Mouse (Mus musculus) CD4-positive helper T cell, adult 2 months (primary cell): ENCODE results near the gene Chrdl1.

Experiments
- DNase-seq: peaks from one replicate; pipeline ENCODE4 v3.0.0-alpha.2; 2012; ENCODE audit warnings: low read depth, missing footprints, low spot score

The Chrdl1 gene

DNA sequence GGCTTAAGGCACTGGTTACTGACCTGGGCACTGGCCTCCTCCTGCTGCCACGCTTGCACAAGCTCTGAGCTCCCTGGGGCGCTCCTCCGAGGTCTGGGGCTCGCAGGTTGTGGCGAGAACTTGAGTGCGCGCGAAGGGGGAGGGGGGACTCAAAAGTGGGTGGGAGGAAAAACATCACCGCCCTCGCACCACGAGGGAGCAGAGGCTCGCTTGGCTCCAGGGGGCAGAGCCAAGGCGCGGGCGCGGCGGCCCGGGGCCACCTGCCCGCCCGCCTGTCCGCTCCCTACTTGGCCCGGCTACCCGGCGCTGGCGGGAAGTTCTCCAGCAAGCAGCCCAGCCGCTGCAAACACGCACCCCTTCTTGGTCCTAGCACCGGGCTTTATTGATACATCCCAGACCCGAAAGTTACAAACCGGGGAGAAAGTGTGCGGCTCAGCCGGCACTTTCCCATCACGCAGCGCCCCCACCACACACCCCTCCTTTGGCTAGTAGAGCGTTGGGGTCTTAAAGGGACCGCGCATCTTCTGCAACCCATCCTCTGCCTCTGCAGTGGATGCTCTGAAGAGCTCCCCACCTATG, at the start of gene Chrdl1:
Chrdl1 (minus strand) TSS at position 472 of the 579 bp plus-strand sequence.
- peak; percentile 0 for DNase-seq

DNA sequence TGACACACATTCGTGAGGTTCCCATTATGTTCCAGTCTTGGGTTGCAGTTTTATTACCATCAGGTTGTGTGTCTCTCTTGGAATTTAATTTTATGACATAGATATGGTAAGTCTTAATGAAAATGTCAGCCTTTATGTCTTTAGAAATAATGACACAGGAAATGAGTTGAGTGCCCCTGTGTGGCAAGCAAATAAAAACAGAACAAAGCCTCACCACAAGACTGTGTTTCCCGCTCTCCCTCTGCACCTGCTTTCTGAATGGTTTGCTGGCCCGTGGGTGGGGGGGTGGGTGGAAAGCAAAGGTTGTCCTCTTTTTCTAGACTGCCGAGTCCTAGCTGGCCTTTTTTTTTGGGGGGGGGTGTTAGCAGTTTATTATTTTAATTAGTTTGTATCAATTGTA, 48.6 kb upstream of the Chrdl1 start:
- no peak for DNase-seq

DNA sequence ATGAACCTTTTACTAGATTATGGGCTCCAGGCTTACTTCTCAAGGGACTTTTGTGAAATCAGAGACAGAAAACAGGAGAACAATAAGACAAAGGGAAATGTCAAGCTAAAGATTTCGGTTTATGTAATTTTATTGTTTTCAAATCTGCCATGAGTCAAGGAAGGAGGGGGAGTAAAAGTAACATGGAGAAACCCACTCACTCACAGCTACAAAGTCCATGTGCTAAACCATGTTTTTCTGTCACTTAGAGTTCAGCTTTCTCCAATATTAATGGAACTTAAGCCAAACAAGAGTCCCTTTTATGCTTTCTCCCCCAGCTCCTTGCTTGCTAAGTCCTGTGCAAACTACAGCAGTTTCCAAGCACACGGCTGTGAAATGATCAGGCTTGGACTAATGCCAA, 10.5 kb upstream of the Chrdl1 start:
- no peak for DNase-seq

DNA sequence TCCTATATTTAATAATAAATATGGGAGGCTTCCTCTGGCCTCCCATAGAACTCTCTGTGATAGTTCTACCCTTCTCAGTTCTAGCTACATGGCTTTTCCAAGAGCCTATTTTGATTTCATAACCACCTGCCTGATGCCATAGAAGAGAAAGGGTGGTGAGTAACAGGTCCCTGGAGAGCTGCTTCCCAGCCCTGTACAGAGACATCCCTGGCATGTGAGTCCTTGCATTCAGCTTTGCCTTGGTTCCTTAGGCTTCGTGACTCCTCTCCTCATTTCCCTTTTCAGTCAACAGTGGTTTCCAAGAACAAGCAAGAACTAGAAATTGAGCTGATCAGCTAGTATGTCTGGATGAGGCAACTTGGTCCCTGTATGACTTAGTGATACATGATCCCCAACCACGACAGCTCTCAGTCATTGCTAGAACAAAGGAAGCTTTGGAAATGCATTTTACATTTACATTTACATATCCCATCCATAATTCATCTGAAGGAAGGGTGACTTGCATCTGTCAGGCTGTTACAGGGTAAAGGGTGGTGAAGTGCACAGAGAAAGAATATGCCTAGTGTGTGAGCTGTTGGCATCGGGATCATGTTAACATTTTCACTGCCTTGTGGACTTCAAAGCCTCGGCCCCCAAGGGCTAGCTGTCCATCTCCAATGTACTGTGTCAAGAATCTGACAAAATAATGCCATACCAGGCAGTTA, 27.7 kb downstream of the Chrdl1 start:
- no peak for DNase-seq

DNA sequence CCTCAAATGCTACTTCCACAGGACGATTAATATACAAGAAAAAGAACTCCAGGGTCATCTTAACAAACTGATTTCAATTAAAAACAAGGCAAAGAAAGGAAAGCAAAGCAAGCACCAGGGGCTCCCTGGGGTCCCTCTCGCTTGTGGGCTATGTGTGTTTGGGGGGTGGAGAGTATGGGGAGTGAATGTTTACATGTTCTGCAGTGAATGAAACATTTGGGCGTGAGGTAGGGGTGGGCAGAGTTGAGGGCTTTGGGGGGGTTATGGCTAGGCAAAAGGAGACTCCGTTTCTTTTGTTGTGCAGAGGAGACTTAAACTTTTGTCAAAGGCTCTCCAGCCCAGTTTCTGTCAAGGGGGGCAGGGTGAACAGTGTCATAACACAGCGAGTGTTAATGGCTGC, 46.8 kb downstream of the Chrdl1 start:
- no peak for DNase-seq

DNA sequence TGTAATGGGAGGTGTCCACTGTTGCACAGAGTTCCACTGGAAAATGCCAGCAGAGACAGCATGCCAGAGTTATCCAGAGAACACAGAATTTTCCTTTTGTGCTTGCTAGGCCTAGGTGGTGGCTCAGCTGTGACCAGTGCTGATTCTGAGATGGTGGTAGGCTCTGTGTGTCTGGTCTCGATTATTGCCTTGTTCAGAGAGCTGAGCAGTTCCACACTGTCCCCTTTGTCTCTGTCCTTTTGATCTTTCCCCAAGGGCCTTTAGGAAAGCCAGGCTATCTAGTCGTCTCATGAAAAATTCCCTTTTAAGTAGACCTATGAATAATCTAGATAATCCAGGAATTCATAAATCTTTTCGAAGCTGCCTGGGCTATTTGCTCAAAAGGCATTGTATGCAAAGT, 47.3 kb downstream of the Chrdl1 start:
- DNase-seq, result no peak

DNA sequence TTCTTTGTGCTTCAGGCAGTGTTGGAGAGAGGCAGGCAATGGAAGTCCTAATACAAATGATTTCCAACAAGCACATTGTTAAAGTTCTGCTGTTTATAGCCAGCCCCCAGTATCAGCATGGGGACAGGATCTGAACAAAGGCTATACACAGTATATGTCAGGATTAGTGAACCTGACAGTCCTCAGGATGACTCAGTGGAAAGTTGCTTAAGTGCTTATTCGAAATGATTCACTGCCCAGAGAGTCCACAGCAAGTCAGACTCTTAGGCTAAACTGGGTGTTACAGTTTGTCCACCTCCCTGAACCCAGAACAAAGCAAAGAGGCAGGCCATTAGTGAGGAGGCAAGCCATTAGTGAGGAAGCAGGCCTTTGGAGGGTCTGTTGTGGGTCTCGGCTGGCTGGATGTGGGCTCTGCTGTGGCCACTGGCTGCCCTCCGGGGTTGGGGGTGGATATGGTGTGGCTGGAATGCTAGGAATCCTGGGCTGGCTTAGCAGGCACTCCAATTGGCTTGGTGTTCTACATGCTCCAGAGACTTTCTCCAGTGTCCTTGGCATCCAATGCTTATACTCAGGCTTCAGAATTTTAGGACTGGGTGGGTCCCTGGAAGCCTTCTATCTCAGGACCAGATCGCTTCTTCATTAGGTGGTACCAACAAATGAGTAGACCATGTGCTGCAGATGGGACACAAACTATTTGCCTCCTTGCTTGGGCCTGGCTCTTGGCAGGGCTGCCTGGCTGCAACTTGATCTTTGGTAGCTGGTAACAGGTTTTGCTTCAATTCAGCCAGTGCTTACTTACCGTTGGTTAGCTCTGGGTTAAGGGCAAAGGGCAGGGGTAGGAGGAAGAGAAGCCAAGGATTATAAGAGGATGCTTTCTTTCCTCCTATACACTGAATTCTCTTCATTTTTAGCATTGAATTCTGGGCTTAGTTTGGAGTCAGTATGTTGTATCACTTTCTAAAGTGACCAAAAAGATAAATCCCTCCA, 49.3 kb downstream of the Chrdl1 start:
- DNase-seq, result no peak

DNA sequence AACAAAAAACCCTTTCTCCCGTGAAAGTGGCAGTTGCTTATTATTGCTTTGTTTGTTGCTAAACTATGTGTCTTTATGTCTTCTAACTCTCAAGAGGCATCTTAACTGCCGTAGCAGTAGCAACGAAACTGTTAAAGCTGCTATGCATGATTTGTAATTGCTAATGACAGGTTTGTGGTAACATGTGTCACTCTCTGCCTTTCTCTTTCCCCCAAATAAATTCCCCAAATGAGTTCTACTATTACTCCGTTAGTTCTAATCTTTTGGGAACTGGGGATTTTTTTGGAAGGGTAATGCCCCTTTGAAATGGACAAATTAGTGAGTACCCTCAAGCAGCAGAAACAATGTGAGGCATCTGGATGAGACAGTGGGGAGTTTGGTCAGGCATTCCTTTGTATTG, 55.9 kb downstream of the Chrdl1 start:
- no peak for DNase-seq

DNA sequence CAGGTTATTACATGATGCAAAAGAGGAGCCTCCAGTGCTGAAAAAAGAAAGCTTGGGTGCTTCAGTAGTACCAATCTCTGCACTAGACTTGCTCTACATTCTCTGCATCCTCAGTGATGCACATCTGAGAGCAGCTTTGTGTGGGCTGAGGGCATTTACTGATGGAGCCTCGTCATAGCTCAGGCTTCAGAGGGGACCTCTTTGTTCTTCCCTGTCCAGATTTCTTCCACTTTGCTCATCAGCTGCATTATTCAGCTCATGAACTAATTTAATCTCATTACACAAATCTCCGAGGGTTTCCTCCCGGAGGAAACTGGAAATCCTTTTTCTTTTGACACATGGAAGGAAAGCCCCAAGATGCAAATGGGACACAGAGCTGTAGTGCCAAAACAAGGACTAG, 56.5 kb downstream of the Chrdl1 start:
- no peak for DNase-seq

DNA sequence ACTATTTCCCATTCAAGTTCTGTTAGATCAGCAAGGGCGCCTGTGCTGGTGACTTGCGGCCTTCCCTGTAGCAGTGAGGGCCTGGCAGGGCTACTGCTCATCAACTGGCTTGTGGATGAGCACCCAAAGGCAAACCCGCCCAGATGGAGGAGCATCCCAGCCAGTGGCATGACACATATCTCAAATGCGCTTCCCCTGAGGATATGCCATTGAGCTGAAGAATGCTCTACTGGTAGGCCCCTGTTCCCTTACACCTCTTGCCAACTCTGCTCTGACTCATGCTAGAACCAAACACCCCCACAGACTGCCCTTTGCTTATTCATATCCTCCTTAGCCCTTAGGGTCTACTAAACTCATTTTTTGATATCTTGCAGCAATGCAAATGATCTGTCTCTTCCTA, 57.4 kb downstream of the Chrdl1 start:
- no peak for DNase-seq

DNA sequence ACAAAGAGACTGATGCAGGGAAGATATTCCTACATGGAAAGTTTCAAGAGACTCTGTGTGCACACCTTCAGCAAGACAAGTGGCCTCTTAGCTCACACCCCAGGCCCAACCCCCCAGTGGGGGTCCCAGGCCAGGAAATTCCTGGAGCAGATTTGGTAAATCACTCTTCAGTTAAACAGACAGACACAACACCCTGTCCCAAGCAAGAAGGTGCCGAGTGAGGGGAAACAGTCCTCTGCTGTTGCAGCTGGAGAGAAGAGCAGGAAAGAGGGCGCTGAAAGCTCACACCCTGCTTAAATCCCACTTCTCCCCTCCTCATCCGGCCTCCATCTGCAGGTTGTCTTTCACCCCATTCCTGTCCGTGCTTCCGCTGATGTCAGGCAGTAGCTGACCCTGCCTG, 58.2 kb downstream of the Chrdl1 start:
- DNase-seq, result no peak

DNA sequence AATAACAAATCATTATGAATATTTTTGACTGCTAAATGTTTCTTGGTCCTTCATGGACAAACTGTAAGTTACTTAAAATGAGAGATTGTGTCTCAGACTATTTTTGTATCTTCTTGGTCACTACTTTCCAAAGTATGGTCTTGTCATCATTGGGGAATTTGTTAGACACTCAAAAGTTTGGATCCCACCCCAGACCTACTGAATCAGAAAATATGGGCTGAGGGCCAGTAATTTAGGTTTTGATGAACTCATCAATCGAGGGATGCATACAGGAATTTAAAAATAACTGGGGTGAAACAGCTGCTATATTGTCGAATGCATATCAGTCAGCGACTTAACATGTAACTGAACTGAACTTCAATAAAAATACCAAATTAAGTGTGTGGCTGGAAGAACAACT, 80.9 kb downstream of the Chrdl1 start:
- DNase-seq, result no peak

DNA sequence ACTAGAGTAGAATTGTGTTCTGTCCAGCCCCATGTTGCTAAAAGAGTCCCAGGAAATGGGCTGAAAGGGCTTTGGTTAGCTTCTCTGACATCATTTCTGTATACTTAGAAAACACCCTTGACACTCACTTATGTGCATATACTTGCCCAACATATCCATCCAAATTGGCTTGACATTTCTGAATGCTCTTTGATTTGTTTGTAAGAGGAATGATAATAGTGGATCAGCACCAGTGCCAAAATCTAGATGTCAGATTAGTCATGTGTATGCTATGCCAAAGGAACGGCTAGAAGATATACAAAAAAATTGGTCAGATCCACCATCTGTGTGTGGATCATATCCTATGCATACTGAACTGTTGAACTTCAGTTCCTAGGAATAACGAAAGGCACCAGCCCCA, 99.3 kb downstream of the Chrdl1 start:
- no peak for DNase-seq

DNA sequence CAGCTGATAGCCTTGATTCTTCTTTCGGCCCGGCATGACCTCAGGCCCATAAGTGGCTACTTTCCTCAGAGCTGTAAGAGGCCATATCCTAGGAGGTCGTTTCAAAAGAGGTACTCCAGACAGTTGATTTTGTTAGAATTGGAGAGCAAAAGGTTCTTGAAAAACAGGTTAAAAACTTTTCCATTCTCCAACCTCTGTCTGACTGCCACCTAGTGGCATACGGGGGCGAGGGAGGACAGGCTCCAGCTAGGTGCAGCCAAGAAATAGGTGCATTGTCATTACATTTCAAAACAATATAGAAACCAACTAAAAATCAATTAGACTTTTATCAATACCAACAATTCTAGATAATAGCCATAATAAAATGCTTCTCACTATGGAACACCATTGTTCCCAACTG, 118.9 kb downstream of the Chrdl1 start:
- no peak for DNase-seq

DNA sequence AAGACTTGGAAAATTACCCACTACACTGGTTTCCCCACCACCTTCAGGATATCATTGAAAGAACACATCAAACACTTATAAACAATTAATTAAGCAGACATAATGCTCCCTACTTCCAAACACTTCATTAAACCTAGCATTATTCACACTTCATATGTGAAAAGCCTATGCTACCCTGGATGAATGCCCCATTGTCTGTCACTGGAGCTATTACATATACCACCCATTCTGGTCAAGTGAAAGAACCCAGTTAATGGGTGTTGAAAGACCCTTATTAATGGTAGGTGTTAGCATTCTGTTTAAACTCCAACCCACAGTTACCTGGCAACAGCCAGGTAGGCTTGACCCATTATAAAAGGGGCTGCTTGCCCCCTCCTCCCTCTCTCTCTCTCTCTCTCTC, 143.4 kb downstream of the Chrdl1 start:
- DNase-seq, result no peak
